Comparison of ENCODE assay signal across 9 mouse cellular contexts in genomic region chr2:91953825-91954224, GRCm38 (mm10). TPM values are rescaled to one million over a fixed set of nuclear protein-coding genes. Genes with fewer than 3 reads are reported as not detected.
DNase-seq lines count a peak whose midpoint lies in the region; ATAC-seq and TF ChIP-seq lines count a peak whose summit lies in the region.
"Had no signal": no experiment of that assay in that cellular context is flagged by ENCODE, and none has a peak within 500 bp of the region (broad histone marks: within the 10 kb centered on the region; RNA-seq: fewer than 3 reads in every experiment).

No protein-coding gene starts in this region.

- no peaks in the 10 kb centered on the region for H3K36me3 ChIP-seq in kidney, adult 2 months (ENCODE audit: control insufficient read depth, insufficient read depth, low read length)
- no peaks in the 10 kb centered on the region for H3K36me3 ChIP-seq in lung, postnatal 0 days (ENCODE audit: insufficient read depth, low read length)

- H3K27me3 ChIP-seq in kidney, adult 2 months (replicated peaks; ENCODE audit: control insufficient read depth, insufficient read depth, low read length), result no peaks in the 10 kb centered on the region
- no peaks in the 10 kb centered on the region for H3K27me3 ChIP-seq in lung, postnatal 0 days (replicated peaks; ENCODE audit: insufficient read depth, low read length)

- WGBS in kidney, adult 2 months, result 14% methylated on average over 5 of the region's 5 CpGs
- 8% methylated on average over 5 of the region's 5 CpGs for WGBS in lung, postnatal 0 days

- no peak overlapping the region; the same call in 1 of the 2 replicates for H3K9ac ChIP-seq in lung, postnatal 0 days (replicated peaks; ENCODE audit: low read depth)

- ATAC-seq in lung, postnatal 0 days, result peak; percentile 92
- ATAC-seq in monocyte, adult 5-6 weeks (replicated peaks; ENCODE audit: insufficient number of reproducible peaks, low FRiP score, low TSS enrichment, poor library complexity, severe bottlenecking), result no peak

- intact Hi-C loops in gastrocnemius, postnatal 14 days (cut with DNase I; ENCODE audit: low total_unique reads), result no loop called here

- peak overlapping the region; percentile 36; the same call in 1 of the 2 replicates for H3K27ac ChIP-seq in kidney, adult 2 months (ENCODE audit: insufficient read depth, low read depth, low read length)
- H3K27ac ChIP-seq in lung, postnatal 0 days (ENCODE audit: low read length), result peak overlapping the region; percentile 68

- no peak for TF ChIP-seq POLR2A in kidney, adult 2 months (IDR thresholded peaks at IDR 0.05; ENCODE audit: low read depth, low read length)

- H3K4me1 ChIP-seq in kidney, adult 2 months (ENCODE audit: control insufficient read depth, insufficient read depth, low read length), result peaks cover 16% of the 10 kb centered on the region
- H3K4me1 ChIP-seq in lung, postnatal 0 days (ENCODE audit: insufficient read depth, low read depth, low read length), result peaks cover 43% of the 10 kb centered on the region

- no peak overlapping the region for H3K4me2 ChIP-seq in lung, postnatal 0 days (replicated peaks; ENCODE audit: low read depth, low read length)

- peak; percentile 52 for DNase-seq in ovary, adult 18-20 months (ENCODE audit: low spot score)
- no peak for DNase-seq in ovary, postnatal 14 days (ENCODE audit: low spot score)
- peak; percentile 61 for DNase-seq in gastrocnemius, postnatal 14 days
- DNase-seq in kidney, adult 2 months, result peak; percentile 93
- DNase-seq in lung, postnatal 0 days (ENCODE audit: low spot score), result peak; percentile 94
- no peak for DNase-seq in layer of hippocampus, postnatal 36 days
- no peak for DNase-seq in layer of hippocampus, adult 18-20 months (ENCODE audit: low spot score in 2 of 2)

- peak; percentile 84 for TF ChIP-seq EP300 in lung, postnatal 0 days (IDR thresholded peaks at IDR 0.05)

- no peak for TF ChIP-seq CTCF in kidney, adult 2 months (conservative IDR thresholded peaks at IDR 0.05; ENCODE audit: insufficient read depth, insufficient read length, low read depth, low read length)
- TF ChIP-seq CTCF in lung, postnatal 0 days (IDR thresholded peaks at IDR 0.05), result peak; percentile 37

- no peaks in the 10 kb centered on the region for H3K9me3 ChIP-seq in lung, postnatal 0 days (ENCODE audit: low read length)

- H3K4me3 ChIP-seq in kidney, adult 2 months (ENCODE audit: insufficient read depth, low read depth, low read length), result no peak overlapping the region
- no peak overlapping the region for H3K4me3 ChIP-seq in lung, postnatal 0 days (ENCODE audit: low read depth, low read length)

RNA-seq across cellular contexts. Expression of gene Gm9821, which starts 8.3 kb away (rescaled TPM):
- total RNA-seq in gastrocnemius, postnatal 14 days (2021), result not detected
- polyA plus RNA-seq in kidney, adult 2 months (2012; rRNA removed), result not detected in 2 replicates
- 0.14 and 0.35 TPM in 2 replicates for polyA plus RNA-seq in lung, postnatal 0 days (2015; fragmentation: Nextera tagmentation; extraction: Ambion mirVana)
- 0.29 to 0.97 TPM (median 0.32 TPM) in 3 replicates for total RNA-seq in monocyte, adult 5-6 weeks (2017)
- not detected for total RNA-seq in layer of hippocampus, postnatal 36 days (2021)
- total RNA-seq in layer of hippocampus, adult 18-20 months (2021), result not detected
- total RNA-seq: layer of hippocampus, postnatal 10 days had no signal

RNA-seq across cellular contexts. Expression of gene Mdk, which starts 21.7 kb away (rescaled TPM):
- total RNA-seq in gastrocnemius, postnatal 14 days (2021), result 10 to 100 TPM; 12.1 to 20.7 TPM
- 76.0 and 80.1 TPM in 2 replicates for polyA plus RNA-seq in kidney, adult 2 months (2012; rRNA removed)
- 101 and 104 TPM in 2 replicates for polyA plus RNA-seq in lung, postnatal 0 days (2015; fragmentation: Nextera tagmentation; extraction: Ambion mirVana)
- total RNA-seq in monocyte, adult 5-6 weeks (2017), result 10.2 TPM in 1 of 3 replicates, not detected in the others
- 10 to 100 TPM; 25.4 to 29.4 TPM for total RNA-seq in layer of hippocampus, postnatal 36 days (2021)
- total RNA-seq in layer of hippocampus, adult 18-20 months (2021), result 10 to 100 TPM; 23.9 to 25.5 TPM

RNA-seq across cellular contexts. Expression of gene Dgkz, which starts 21.8 kb away (rescaled TPM):
- 10 to 100 TPM; 38.6 to 42.4 TPM for total RNA-seq in gastrocnemius, postnatal 14 days (2021)
- 106 and 119 TPM in 2 replicates for polyA plus RNA-seq in kidney, adult 2 months (2012; rRNA removed)
- polyA plus RNA-seq in lung, postnatal 0 days (2015; fragmentation: Nextera tagmentation; extraction: Ambion mirVana), result 50.7 and 54.0 TPM in 2 replicates
- 83.0 to 148 TPM (median 110 TPM) in 3 replicates for total RNA-seq in monocyte, adult 5-6 weeks (2017)
- total RNA-seq in layer of hippocampus, postnatal 36 days (2021), result 100 to 1,000 TPM; 500 to 531 TPM
- total RNA-seq in layer of hippocampus, adult 18-20 months (2021), result 100 to 1,000 TPM; 499 to 596 TPM

RNA-seq across cellular contexts. Expression of gene Chrm4, which starts 26.8 kb away (rescaled TPM):
- not detected for total RNA-seq in gastrocnemius, postnatal 14 days (2021)
- 0.11 TPM in 1 of 2 replicates, not detected in the other for polyA plus RNA-seq in kidney, adult 2 months (2012; rRNA removed)
- 0.12 and 0.16 TPM in 2 replicates for polyA plus RNA-seq in lung, postnatal 0 days (2015; fragmentation: Nextera tagmentation; extraction: Ambion mirVana)
- 0.29 TPM in 1 of 3 replicates, not detected in the others for total RNA-seq in monocyte, adult 5-6 weeks (2017)
- total RNA-seq in layer of hippocampus, postnatal 36 days (2021), result 10 to 100 TPM; 25.7 to 28.6 TPM
- total RNA-seq in layer of hippocampus, adult 18-20 months (2021), result 10 to 100 TPM; 32.0 to 32.6 TPM

Comparison
In these comparisons a context has a peak if more than half of its experiments do, and no peak if none do; other contexts are left out.
1. DNase-seq: peak in ovary, adult 18-20 months (single experiment), gastrocnemius, postnatal 14 days (single experiment), kidney, adult 2 months (single experiment) and lung, postnatal 0 days (single experiment); none in ovary, postnatal 14 days (single experiment), layer of hippocampus, postnatal 36 days (0 of 2) and layer of hippocampus, adult 18-20 months (0 of 2).